Mouse (Mus musculus): ENCODE results near the gene Arl8a.

Gene Arl8a

GRCm38 (mm10) chr1:135200400-135200799 lies 53.8 kb downstream of the Arl8a start:
- DNase-seq (ENCODE audit: low spot score): no peak

- no peak for DNase-seq (ENCODE audit: low spot score)
Observed at GRCm38 (mm10) chr1:135204196-135205126, 57.8 kb downstream of the Arl8a start.

GRCm38 (mm10) chr1:135205257-135205656 lies 58.6 kb downstream of the Arl8a start:
- DNase-seq (ENCODE audit: low spot score): no peak
